Mouse (Mus musculus): ENCODE data around the gene Sox5.

Gene Sox5

GRCm38 (mm10) chr6:143998201-143998600, 783.6 kb downstream of the Sox5 start:
- no peak for DNase-seq

- no peak for DNase-seq
Observed at GRCm38 (mm10) chr6:143997616-143998015, 784.2 kb downstream of the Sox5 start.

- no peak for DNase-seq
Observed at GRCm38 (mm10) chr6:143995046-143995445, 786.7 kb downstream of the Sox5 start.

GRCm38 (mm10) chr6:143987548-143987947, 794.2 kb downstream of the Sox5 start:
- no peak for DNase-seq

- DNase-seq = no peak
Observed at GRCm38 (mm10) chr6:143980131-143980530, 801.6 kb downstream of the Sox5 start.

- DNase-seq = no peak
Observed at GRCm38 (mm10) chr6:143967724-143968400, 813.9 kb downstream of the Sox5 start.

GRCm38 (mm10) chr6:143960487-143960886, 821.3 kb downstream of the Sox5 start:
- DNase-seq = no peak

- no peak for DNase-seq
Observed at GRCm38 (mm10) chr6:143960081-143960480, 821.7 kb downstream of the Sox5 start.

- DNase-seq = no peak
Observed at GRCm38 (mm10) chr6:143958372-143958771, 823.4 kb downstream of the Sox5 start.

GRCm38 (mm10) chr6:143957063-143957462, 824.7 kb downstream of the Sox5 start:
- no peak for DNase-seq

- DNase-seq = no peak
Observed at GRCm38 (mm10) chr6:143948553-143949308, 833.0 kb downstream of the Sox5 start.

- DNase-seq = no peak
Observed at GRCm38 (mm10) chr6:143948071-143948470, 833.7 kb downstream of the Sox5 start.

GRCm38 (mm10) chr6:143943126-143943525, 838.7 kb downstream of the Sox5 start:
- DNase-seq = no peak

GRCm38 (mm10) chr6:143941291-143941785, 840.4 kb downstream of the Sox5 start:
- no peak for DNase-seq

- DNase-seq = no peak
Observed at GRCm38 (mm10) chr6:143923146-143923545, 858.6 kb downstream of the Sox5 start.

- DNase-seq = no peak
Observed at GRCm38 (mm10) chr6:143918405-143918947, 863.3 kb downstream of the Sox5 start.

GRCm38 (mm10) chr6:143916152-143916735, 865.5 kb downstream of the Sox5 start:
- DNase-seq = no peak

- no peak for DNase-seq
Observed at GRCm38 (mm10) chr6:143915686-143916085, 866.1 kb downstream of the Sox5 start.

GRCm38 (mm10) chr6:143912316-143912715, 869.5 kb downstream of the Sox5 start:
- no peak for DNase-seq

- DNase-seq = no peak
Observed at GRCm38 (mm10) chr6:143904693-143905031, 877.1 kb downstream of the Sox5 start.

- DNase-seq = no peak
Observed at GRCm38 (mm10) chr6:143903981-143904692, 877.6 kb downstream of the Sox5 start.

- no peak for DNase-seq
Observed at GRCm38 (mm10) chr6:143900871-143901270, 880.9 kb downstream of the Sox5 start.

GRCm38 (mm10) chr6:143895092-143895491, 886.7 kb downstream of the Sox5 start:
- DNase-seq = no peak
